Mouse (Mus musculus): Measurements from ENCODE around the gene Crb3. TPM values are rescaled to one million over a fixed set of nuclear protein-coding genes. Genes with fewer than 3 reads are reported as not detected.
"Not testable (repeated sequence)": the region's sequence is repeated elsewhere in the genome, so short reads cannot be mapped to it uniquely, and the experiment has no call there.

Crb3 gene
- total RNA-seq (2021), result under 1 TPM in 1 of 2 experiments, not detected in 1; 0.31 TPM
- long read RNA-seq, experiment 1, result 0 reads
- long read RNA-seq, experiment 2, result 0 reads

DNA sequence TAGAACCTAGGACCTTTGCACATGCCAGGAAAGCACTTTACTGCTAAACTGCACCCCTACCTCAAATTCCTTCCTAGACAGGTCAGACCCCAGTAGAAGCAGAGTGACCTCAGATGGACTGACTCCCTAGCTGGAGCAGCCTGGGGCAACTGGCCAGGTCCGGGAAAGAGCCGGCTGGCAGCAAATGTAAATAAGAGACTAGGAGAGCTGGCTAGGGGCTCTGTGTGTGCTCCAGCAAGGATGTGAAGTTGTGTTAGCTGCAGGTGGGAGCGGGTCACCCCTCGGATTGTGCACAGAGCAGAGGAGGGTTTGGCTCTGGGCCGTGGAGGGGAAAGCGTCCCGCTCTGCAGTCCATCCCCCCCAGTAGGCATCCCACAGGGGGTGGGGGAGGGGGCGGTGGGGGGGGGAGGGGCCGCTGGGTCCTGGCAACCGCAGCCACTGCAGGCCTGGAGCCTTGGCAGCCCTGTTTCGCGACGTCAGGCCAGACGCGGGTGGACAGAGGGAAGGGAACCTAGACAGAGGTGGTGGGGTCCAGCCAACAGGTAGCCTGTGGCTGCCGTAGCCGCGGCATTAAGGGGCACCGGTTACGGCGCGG lies at the start of gene Crb3:
Gene Crb3, plus strand, starts transcription at position 215 of the 595 bp plus-strand sequence.
- DNase-seq (ENCODE audit: low spot score), result peak; percentile 41

DNA sequence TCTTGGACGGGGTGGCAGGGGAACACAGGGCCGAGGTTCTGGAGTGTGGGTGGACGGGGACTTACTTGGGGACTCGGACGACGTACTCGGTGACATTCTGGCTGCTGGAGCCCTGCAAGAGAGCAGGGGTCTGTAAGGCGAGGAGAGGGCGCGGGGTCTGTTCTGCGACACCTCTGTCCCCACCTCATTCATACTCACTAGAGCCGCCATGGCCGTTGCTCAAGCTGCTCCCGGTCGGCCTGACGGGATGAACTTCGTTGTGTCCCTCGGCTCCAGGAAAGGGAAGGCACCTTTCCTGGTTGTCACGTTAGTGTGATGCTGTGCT lies 48.0 kb upstream of the Crb3 start:
- DNase-seq (ENCODE audit: low spot score), result no peak

DNA sequence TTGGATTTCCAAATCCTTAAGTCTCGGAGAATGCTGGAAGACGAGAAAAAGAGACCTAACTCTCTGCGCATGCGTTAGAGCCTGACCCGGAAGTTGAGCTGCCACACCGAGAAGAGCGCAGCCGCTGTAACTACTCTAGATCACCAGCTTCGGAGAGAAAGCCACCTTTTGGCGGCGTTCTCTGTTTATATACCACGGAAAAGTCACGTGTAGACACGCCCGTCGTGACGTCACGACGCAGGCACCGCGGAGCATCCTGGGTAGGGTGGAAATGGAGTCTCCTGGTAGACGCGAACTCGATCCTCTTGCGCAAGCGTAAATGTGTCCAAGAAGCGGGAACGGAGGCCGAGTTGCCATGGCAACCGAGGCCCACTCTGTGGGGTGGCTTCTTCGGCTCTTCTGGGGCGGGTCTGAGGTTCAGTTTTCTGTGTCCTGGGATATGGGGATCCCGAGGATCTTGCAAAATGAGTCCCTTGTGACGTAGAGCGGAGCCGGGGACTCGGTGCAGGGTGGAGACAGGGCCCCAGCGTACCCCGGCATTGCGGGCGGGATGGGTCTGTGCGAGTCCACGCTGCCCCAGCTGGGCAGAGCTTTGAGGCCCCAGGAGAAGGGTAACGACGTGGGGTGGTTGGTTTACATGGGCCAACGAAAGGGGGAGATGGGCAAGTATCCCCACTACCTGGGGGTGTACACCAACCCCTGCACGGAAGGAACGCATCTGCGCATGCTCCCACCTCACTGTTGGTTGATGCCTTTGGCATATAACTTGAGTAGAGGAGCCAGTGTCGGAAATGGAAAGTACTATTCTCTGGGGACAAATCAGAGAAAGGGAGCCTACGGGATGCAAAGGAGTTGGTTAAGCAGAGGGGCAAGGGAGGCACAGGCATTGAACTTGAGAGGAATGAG lies 47.4 kb upstream of the Crb3 start, which contains the start of the genes Gtf2f1 and Gm17949:
Gene Gtf2f1, minus strand, starts transcription at position 53 of the 906 bp plus-strand sequence.
Gene Gm17949, plus strand, starts transcription at position 234 of the 906 bp plus-strand sequence.
- DNase-seq (ENCODE audit: low spot score), result peak; percentile 92

DNA sequence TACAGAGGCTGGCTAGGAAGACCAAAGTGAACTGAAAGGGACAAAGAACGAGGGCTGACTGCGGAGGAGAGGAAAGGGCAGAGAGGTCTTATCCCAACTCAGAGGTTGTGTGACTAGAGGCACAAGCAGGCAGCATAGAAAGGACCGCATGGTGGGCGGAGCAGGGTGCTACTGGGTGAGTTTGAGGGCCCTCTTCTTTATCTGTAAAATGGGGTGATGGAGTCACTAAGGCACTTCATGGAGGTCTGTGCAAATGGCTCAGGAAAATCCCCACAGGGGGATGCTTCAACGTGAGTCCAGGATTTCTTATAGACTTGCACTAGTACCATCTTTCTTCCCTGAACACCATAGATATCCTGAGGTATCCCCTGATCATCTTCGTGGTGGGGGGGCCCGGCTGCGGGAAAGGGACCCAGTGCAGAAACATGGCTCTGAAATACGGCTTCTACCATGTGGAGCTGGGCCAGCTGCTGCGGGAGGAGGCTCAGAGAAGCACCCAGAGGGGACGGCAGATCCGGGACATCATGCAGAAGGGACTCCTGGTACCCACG lies 46.6 kb upstream of the Crb3 start:
- DNase-seq (ENCODE audit: low spot score), result no peak

DNA sequence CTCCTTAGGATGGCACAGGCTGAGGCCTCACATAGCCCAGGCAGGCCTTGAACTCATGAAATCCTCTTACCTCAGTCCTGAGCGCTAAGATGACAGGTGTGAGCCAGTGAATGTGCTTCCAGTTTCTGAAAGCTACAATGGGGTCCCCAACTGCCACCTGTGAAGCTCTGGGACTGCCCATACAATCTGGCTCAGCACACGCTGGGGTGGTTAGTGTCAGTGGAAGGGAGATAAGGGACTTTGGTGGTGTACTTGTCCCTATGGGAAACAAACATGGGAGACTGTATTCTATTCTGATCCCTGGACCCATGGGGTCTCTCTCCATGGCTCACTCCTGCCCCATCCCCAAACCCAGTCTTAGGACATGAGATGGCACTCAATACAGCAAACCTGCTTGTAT lies 39.2 kb upstream of the Crb3 start:
- DNase-seq (ENCODE audit: low spot score), result no peak

GRCm38 (mm10) chr17:57020960-57021359 lies 37.9 kb upstream of the Crb3 start:
- DNase-seq (ENCODE audit: low spot score), result no peak

- DNase-seq (ENCODE audit: low spot score), result no peak
Measured at GRCm38 (mm10) chr17:57027471-57027870, 31.4 kb upstream of the Crb3 start.

- no peak for DNase-seq (ENCODE audit: low spot score)
Measured at GRCm38 (mm10) chr17:57029691-57030090, 29.2 kb upstream of the Crb3 start.

GRCm38 (mm10) chr17:57030931-57031660 lies 27.8 kb upstream of the Crb3 start, which contains the start of gene Khsrp:
Khsrp (minus strand) TSS chr17:57031522.
- DNase-seq (ENCODE audit: low spot score), result no peak

GRCm38 (mm10) chr17:57031661-57032420 lies 27.1 kb upstream of the Crb3 start:
- DNase-seq (ENCODE audit: low spot score), result peak; percentile 100

- no peak for DNase-seq (ENCODE audit: low spot score)
Measured at GRCm38 (mm10) chr17:57032854-57033253, 26.1 kb upstream of the Crb3 start.

- DNase-seq (ENCODE audit: low spot score), result no peak
Measured at GRCm38 (mm10) chr17:57038978-57039377, 19.9 kb upstream of the Crb3 start.

DNA sequence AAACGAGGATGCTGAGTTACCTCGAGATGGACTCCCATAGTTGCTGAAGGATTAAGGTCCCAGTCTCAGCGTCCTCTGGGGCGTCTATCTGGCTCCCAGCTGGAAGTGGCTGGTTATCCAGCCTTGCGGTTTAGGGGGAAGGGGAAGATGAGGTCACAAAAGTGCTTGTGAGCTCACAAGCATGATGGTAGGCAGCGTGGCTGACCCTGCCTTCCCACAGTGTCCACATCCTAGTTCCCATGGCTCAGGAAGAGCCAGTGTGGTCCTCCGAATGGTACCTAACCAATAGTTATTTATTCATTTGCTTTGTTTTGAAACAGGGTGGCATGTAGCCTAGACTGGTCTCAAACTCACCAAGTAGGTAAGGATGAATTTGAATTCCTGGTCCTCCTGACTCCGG lies 17.4 kb upstream of the Crb3 start, which contains the start of gene Slc25a41:
Gene Slc25a41, minus strand, starts transcription at position 101 of the 400 bp plus-strand sequence.
- no peak for DNase-seq (ENCODE audit: low spot score)

DNA sequence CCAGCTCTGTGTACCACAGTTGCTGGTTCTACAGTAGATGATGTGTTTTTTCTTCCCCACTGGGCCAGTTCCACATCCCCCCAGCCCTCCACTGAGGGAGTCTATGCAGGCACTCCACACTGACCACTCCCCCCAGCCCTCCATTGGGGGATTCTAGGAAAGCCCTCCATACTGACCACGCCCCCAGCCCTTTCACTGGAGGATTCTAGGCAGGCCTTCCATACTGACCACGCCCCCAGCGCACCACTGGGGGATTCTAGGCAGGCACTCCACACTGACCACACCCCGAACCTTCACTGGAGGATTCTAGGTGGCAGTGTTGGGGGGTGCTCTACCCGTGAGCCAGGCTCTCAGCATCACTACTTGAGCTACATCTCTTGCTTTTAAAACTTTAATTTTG lies 11.5 kb upstream of the Crb3 start:
- no peak for DNase-seq (ENCODE audit: low spot score)

- no peak for DNase-seq (ENCODE audit: low spot score)
Measured at GRCm38 (mm10) chr17:57048816-57049215, 10.1 kb upstream of the Crb3 start.

DNA sequence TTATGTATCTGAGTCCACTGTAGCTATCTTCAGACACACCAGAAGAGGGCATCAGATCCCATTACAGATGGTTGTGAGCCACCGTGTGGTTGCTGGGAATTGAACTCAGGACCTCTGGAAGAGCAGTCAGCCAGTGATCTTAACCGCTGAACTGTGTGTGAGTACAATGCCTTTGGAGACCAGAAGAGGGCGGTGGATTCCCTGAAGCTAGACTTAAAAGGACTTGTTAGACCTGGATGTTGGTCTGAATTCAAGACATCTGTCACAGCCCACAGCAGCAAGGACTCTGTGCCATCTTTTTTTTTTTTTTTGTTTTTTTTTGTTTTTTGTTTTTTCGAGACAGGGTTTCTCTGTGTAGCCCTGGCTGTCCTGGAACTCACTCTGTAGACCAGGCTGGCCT lies 7.2 kb upstream of the Crb3 start:
- not testable (repeated sequence) for DNase-seq (ENCODE audit: low spot score)

DNA sequence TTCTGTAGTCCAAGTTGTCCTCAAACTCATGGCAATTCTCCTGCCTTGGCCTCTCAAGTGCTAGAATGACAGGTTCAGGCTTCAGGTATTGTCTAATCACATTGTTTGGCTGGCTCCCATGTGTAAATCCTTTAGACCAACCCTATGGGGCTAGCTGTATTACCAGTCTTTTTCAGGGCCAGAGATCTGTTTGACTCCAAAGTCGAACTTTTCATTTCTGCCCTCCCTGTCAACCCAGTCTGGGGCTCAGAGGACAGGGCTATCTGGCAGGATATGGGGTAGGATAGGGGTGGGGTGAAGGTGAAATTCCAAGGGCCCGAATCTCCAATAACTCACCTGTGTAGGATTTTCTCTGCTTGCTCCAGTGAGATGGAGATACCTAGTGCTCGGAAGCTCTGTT lies 2.7 kb upstream of the Crb3 start:
- DNase-seq (ENCODE audit: low spot score), result no peak

DNA sequence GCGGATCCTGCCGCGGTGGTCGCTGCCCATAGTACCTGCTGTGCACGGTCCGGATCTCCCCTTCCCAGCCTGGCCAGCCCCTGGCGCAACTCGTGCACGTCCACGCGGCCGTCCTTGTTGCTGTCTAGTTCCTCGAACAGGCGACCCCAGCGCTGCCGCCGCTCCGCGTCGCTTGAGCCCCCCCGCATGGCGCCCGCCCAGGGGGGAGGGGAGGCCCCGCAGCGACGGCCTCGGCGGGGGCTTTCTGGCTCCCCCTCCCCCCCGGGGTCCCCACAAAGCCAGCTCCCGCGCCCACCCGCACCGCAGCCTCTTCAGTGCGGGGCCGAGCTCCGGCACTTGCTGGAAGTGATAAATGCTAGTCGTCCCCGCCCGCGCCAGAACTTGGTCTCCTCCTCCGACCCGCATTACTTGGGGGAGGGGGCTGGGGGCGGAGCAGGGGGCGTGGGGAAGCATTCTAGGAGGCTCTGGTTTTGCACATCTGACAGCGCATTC lies 627 bp downstream of the Crb3 start, which contains the start of gene Slc25a23:
Gene Slc25a23, minus strand, starts transcription at position 378 of the 492 bp plus-strand sequence.
- peak; percentile 52 for DNase-seq (ENCODE audit: low spot score)

DNA sequence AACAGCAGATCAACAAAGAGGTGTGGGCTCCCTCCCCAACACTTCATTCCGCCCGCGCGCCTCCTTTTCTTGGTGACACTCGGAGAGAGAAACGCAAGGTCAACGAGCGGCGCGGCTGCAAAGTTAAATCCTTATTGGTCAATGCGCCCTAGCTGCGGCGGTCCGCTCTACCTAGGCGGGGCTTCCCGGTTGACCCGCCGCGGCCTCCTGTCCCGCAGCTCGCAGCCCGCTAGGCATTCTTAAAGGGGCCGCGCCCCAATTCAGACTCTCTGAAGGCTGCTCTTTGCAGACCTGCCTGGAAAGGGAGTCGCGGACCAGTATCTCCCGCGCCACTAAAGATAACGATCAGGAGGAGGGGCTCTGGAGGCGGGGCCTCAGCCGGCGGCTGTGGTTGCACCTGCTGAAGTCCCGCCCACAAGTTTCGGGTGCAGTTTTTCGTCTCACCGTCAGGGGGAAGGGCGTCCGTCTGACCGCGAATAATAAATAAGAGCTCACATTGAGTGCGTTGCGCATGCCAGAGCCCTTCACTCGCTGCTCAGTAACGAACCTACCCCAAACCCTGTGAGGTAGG lies 1.4 kb downstream of the Crb3 start:
- peak; percentile 97 for DNase-seq (ENCODE audit: low spot score)

DNA sequence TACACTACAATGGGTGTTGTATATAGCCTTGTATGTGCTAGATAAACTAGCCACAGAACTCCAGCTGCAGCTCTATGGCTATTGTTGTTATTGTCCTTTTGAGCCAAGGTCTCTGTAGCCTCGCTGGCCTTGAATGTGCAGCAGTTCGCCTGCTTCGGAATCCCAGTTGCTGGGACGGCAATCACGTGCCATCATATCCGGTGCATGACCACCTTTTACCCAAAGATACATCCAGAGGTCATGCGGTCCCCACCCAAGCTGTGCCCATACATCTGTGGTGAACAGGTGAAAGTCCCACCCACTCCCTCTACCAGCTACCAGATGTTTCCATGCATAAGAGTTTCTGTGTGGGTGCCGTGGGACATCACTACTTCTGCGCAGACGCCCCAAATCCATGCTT lies 2.2 kb downstream of the Crb3 start:
- no peak for DNase-seq (ENCODE audit: low spot score)
